Mouse (Mus musculus): ENCODE measurements around the gene Pbx1.

- TF ChIP-seq CTCF (IDR thresholded peaks at IDR 0.05; ENCODE audit: borderline replicate concordance, extremely low read depth, insufficient read depth, insufficient read length), result no peak
- TF ChIP-seq POLR2A (IDR thresholded peaks at IDR 0.05; ENCODE audit: borderline replicate concordance, extremely low read depth, insufficient read depth, insufficient read length, poor library complexity, severe bottlenecking), result no peak
These were observed 15.2 kb downstream of the Pbx1 start for GRCm38 (mm10) chr1:168416729-168417437.

Data from brain, embryonic 14.5 days (tissue).